Mouse (Mus musculus): Measurements from ENCODE around the gene Cmss1. TPM values are rescaled to one million over a fixed set of nuclear protein-coding genes. Genes with fewer than 3 reads are reported as not detected.

Cmss1 gene
- polyA plus RNA-seq, 1 experiment, result 36.3 TPM

DNA sequence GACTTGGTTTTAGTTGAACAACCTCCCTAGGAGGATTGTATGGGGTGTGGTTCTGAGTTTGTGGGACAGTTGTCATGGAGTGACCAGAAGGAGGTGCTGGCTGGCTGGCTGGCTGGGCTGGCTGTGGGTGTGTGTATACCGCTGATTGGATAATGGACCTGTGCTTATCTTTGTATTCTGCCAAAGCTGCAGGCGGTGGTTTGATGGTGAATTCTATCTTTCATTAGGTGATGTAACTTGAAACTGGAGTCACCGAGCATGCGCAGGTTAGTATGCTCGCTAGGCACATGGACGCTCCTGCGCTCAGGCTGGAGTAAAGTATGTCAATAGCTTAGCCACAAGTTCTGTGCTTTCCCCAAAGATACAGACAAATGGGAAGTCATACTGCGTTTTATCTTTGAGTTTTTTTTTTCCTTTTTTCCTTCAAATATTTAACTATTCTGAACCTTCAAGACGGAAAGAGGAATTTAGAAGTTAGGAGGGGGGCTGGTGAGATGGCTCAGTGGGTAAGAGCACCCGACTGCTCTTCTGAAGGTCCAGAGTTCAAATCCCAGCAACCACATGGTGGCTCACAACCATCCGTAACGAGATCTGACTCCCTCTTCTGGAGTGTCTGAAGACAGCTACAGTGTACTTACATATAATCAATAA lies 327.6 kb downstream of the Cmss1 start:
- Histone ChIP-seq H3K36me3 (replicated peaks; ENCODE audit: low read length) (no peaks in the 10 kb centered on the region), H3K4me3 (replicated peaks) (no peak overlapping the region), H3K9me3 (no peaks in the 10 kb centered on the region), H3K27me3 (replicated peaks) (no peaks in the 10 kb centered on the region), H3K4me1 (no peaks in the 10 kb centered on the region)
- TF ChIP-seq FLI1 (IDR thresholded peaks at IDR 0.05; ENCODE audit: low read length) (no peak), GATA1 (IDR thresholded peaks at IDR 0.05; ENCODE audit: borderline replicate concordance, low read length) (no peak)

DNA sequence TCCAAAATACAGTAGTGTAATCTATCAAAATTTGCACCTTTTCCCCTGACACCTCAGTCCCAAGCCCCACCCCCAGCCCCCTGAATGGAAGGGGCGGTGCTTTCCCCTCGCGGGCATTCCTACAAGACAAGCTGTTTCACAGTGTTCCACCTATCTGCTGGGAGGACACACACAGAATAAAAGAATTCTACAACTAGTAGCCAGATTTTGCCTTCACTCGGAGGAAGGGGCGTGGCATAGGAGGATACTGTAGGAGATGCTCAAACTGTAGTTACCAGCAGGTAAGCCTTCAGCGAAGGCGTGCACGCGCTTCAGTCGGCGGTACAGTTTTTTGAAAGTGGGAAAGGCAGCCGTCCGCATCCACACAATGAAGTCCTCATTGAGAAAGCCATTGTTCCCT lies 336.9 kb downstream of the Cmss1 start:
- Histone ChIP-seq H3K4me3 (replicated peaks) (no peak overlapping the region), H3K4me1 (no peaks in the 10 kb centered on the region), H3K36me3 (replicated peaks; ENCODE audit: low read length) (no peaks in the 10 kb centered on the region), H3K9me3 (peaks cover 9% of the 10 kb centered on the region; the same call in 1 of the 2 replicates), H3K27me3 (replicated peaks) (peaks cover 5% of the 10 kb centered on the region)
- no peak for TF ChIP-seq GATA1 (IDR thresholded peaks at IDR 0.05; ENCODE audit: borderline replicate concordance, low read length)
- no peak for TF ChIP-seq FLI1 (IDR thresholded peaks at IDR 0.05; ENCODE audit: low read length)

DNA sequence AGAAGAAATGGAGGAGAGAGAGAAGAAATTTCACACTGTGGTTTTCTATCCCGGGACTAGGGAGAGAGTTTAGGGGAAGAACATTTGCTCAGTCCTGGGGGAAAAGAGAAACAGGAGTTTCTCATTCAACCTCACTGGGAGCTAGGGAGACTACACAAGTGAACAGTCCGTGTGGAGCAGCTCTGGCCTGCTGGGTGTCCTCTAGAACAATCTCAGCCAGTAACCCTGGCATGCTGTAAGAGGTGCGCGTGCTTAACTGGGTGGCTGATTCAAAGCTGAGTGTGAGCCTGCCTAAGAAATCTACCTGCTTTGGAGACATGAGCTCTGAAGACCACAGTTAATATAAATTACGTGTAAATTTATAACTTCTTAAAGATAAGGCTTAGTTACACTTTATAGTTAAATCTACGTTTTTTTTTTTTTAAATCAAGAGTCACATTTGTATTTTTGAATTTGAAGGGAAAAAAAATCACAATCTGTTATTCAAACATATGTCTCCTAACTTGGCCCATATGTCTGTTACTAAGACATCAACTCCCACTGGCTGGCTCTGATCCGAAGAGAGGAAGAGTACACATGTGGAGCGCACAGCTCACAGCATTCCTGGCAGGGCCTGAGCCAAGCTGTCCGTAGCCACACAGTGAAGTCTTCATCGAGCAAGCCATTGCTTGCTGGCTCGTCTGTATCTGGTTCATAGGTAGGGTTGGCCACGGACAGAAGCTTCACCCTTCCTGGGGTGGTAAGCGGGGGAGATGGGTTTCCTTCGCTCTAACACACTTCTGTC lies 338.4 kb downstream of the Cmss1 start:
- peaks cover 5% of the 10 kb centered on the region for H3K27me3 ChIP-seq (replicated peaks)
- H3K9me3 ChIP-seq, result peaks cover 9% of the 10 kb centered on the region; the same call in 1 of the 2 replicates
- H3K36me3 ChIP-seq (replicated peaks; ENCODE audit: low read length), result no peaks in the 10 kb centered on the region
- no peaks in the 10 kb centered on the region for H3K4me1 ChIP-seq
- no peak overlapping the region for H3K4me3 ChIP-seq (replicated peaks)
- TF ChIP-seq FLI1 (IDR thresholded peaks at IDR 0.05; ENCODE audit: low read length) (no peak), GATA1 (IDR thresholded peaks at IDR 0.05; ENCODE audit: borderline replicate concordance, low read length) (no peak)

DNA sequence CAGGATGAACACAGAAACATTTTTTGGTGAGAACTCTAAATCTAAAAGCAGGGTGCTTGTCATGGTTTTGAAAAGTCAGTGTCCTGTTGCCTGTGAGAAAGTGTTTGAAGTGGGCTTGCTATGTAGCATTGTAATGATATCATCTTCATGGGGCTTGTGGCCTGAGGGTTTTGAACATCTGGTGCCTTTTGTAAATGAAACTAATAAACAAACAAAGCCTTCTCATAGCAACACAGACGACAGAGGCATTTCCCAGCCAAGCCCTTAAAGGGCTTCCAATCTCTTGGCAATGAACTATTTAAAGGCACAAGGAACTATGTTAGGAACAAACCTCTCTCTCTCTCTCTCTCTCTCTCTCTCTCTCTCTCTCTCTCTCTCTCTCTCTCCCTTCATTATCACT lies 339.6 kb downstream of the Cmss1 start:
- Histone ChIP-seq H3K4me3 (replicated peaks) (no peak overlapping the region), H3K27me3 (replicated peaks) (peaks cover 5% of the 10 kb centered on the region), H3K4me1 (no peaks in the 10 kb centered on the region), H3K9me3 (peaks cover 9% of the 10 kb centered on the region; the same call in 1 of the 2 replicates), H3K36me3 (replicated peaks; ENCODE audit: low read length) (no peaks in the 10 kb centered on the region)
- no peak for TF ChIP-seq FLI1 (IDR thresholded peaks at IDR 0.05; ENCODE audit: low read length)
- TF ChIP-seq GATA1 (IDR thresholded peaks at IDR 0.05; ENCODE audit: borderline replicate concordance, low read length), result no peak

DNA sequence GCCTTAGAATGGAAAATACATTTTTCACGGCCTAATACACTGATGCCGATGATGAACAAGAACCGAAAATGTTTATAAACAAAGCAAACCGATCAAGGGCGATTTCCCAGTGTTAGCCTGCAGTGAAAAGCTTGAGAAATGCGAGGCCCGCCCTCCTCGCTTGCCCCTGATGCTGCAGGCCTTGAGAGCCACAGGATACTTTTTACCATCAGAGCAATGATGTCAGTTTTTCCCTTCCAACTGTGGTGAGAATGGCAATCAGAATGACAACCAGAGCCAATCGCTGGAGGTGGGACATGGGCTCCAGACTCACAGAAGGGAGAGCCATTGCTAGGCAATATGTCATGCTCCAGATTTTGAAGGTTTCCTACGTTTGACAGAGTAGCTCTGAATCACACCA lies 346.5 kb downstream of the Cmss1 start:
- no peak for TF ChIP-seq GATA1 (IDR thresholded peaks at IDR 0.05; ENCODE audit: borderline replicate concordance, low read length)
- no peak overlapping the region for H3K4me3 ChIP-seq (replicated peaks)

DNA sequence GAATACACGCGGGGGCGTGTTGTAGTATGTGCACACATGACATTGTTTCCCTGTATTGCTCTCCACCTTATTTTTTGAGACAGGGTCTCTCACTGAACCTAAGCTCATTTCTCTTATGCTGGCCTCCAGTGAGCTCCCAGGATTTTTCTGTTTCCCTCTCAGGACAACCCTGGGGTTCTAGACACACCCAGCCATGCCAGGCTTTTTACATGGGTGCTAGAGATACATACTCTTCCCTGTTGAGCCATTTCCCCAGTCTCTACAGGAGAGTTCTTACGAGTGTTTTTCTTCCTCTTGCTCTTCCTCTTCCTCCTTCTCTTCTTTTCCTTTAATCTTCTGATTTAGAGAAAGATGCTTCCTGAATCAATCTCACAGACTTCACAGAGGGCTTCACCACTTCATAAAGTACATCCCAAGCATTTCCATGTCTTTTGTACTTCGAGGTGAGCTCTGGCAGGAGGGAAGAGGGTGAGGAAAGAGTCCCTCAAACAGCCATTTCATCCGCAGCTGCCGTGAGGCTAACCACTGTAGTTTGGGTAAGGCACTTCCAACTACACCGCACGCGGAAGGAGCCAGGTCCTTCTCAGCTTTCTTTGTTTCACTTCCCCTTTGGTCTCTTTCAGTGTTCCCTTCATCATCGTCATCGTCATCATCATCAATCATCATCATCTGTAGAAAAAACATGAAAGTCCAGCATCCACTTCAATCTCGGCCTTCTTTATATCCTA lies 347.1 kb downstream of the Cmss1 start:
- no peaks in the 10 kb centered on the region for H3K36me3 ChIP-seq (replicated peaks; ENCODE audit: low read length)
- TF ChIP-seq FLI1 (IDR thresholded peaks at IDR 0.05; ENCODE audit: low read length) (no peak), GATA1 (IDR thresholded peaks at IDR 0.05; ENCODE audit: borderline replicate concordance, low read length) (no peak)
- H3K4me1 ChIP-seq, result no peaks in the 10 kb centered on the region
- H3K4me3 ChIP-seq (replicated peaks), result no peak overlapping the region
- no peaks in the 10 kb centered on the region for H3K27me3 ChIP-seq (replicated peaks)
- H3K9me3 ChIP-seq, result peaks cover 10% of the 10 kb centered on the region

More for the DNA sequence above, 346.5 kb downstream of the Cmss1 start:
- Histone ChIP-seq H3K27me3 (replicated peaks) (no peaks in the 10 kb centered on the region), H3K4me1 (no peaks in the 10 kb centered on the region), H3K9me3 (peaks cover 14% of the 10 kb centered on the region), H3K36me3 (replicated peaks; ENCODE audit: low read length) (no peaks in the 10 kb centered on the region)

Other genes starting within 250 kb of the Cmss1 start
- gene Col8a1, start 147.9 kb upstream of the Cmss1 start, polyA plus RNA-seq (2012; ENCODE audit: insufficient read depth, low replicate concordance), result not detected in 2 replicates

Data from megakaryocyte, embryonic 14.5 days (primary cell).